Mouse (Mus musculus) intestine, embryonic 16.5 days (tissue): Measurements from ENCODE around the gene Mst1r. TPM values are rescaled to one million over a fixed set of nuclear protein-coding genes. Genes with fewer than 3 reads are reported as not detected.

Source experiments
- ATAC-seq: fragments of 200-750 bp; cut with Nextera tagmentation; 2 replicates; pipeline ENCODE4 v1.8.0; 2017; ENCODE audit warnings: moderate TSS enrichment, moderate library complexity
- H3K27ac ChIP-seq: fragments of 300-500 bp; sonication (generic); 2 replicates; pipeline ENCODE4 v1.5.1; 2014; ENCODE audit warnings: mild to moderate bottlenecking, low read length
- H3K27me3 ChIP-seq: fragments of 300-500 bp; sonication (generic); replicated peaks from 2 replicates; pipeline ENCODE4 v1.6.1; 2014; ENCODE audit warnings: low read length, control low read depth, mixed read lengths; ENCODE audit not compliant: control insufficient read depth, insufficient read depth
- H3K36me3 ChIP-seq: fragments of 300-500 bp; sonication (generic); 2 replicates; pipeline ENCODE4 v1.6.1; 2014; ENCODE audit warnings: low read length, control low read depth; ENCODE audit not compliant: control insufficient read depth, insufficient read depth
- H3K4me1 ChIP-seq: fragments of 300-500 bp; sonication (generic); 2 replicates; pipeline ENCODE4 v1.6.1; 2014; ENCODE audit warnings: low read length, control low read depth, mixed read lengths; ENCODE audit not compliant: control insufficient read depth, insufficient read depth
- H3K4me2 ChIP-seq: fragments of 300-500 bp; sonication (generic); 2 replicates; pipeline ENCODE4 v1.6.1; 2014; ENCODE audit warnings: low read depth, low read length, control low read depth
- H3K4me3 ChIP-seq: fragments of 300-500 bp; sonication (generic); 2 replicates; pipeline ENCODE4 v1.5.1; 2014; ENCODE audit warnings: mild to moderate bottlenecking, low read length
- H3K9ac ChIP-seq: fragments of 300-500 bp; sonication (generic); 2 replicates; pipeline ENCODE4 v1.6.1; 2014; ENCODE audit warnings: low read depth, low read length
- H3K9me3 ChIP-seq: fragments of 300-500 bp; sonication (generic); 2 replicates; pipeline ENCODE4 v1.6.1; 2016; ENCODE audit warnings: low read length, control low read depth; ENCODE audit not compliant: control insufficient read depth
- WGBS: fragments of 180-500 bp; shearing (Covaris S2); extraction: QIAGEN DNeasy Blood & Tissue Kit; methylation state at CpG from one replicate; pipeline ENCODE4 v1.1.7; 2014; 5-methylcytosine and 5-hydroxymethylcytosine counted together
- polyA plus RNA-seq: library from polyadenylated mRNA; unstranded; fragments of >200 nt; fragmentation: Nextera tagmentation; extraction: Ambion mirVana; gene quantifications from 2 replicates; pipeline ENCODE4 v1.2.1, GENCODE M21; 2015

The Mst1r gene
- polyA plus RNA-seq, 1 experiment from 2014 or later: 13.3 TPM

GRCm38 (mm10) chr9:107888267-107888850, 18.3 kb upstream of the Mst1r start:
- Histone ChIP-seq H3K4me2 (peak overlapping the region; percentile 86), H3K9ac (peak overlapping the region; percentile 80), H3K27ac (peak overlapping the region; percentile 82), H3K4me1 (peaks cover 11% of the 10 kb centered on the region; the same call in 1 of the 2 replicates), H3K36me3 (no peaks in the 10 kb centered on the region; the same call in 1 of the 2 replicates), H3K27me3 (0 out of 2 replicates have a peak, but pooled peaks cover 4% of the 10 kb centered on the region), H3K4me3 (peak overlapping the region; percentile 84), H3K9me3 (no peaks in the 10 kb centered on the region)
- ATAC-seq: peak; percentile 65
- under 1% methylated on average over 18 of the region's 18 CpGs for WGBS

- H3K4me2 ChIP-seq: peak overlapping the region; percentile 86; the same call in 1 of the 2 replicates
- H3K9me3 ChIP-seq: no peaks in the 10 kb centered on the region
- peaks cover 11% of the 10 kb centered on the region; the same call in 1 of the 2 replicates for H3K4me1 ChIP-seq
- no peak overlapping the region for H3K9ac ChIP-seq
- H3K36me3 ChIP-seq: no peaks in the 10 kb centered on the region; the same call in 1 of the 2 replicates
- WGBS: 65% methylated on average over 6 of the region's 6 CpGs
- 0 out of 2 replicates have a peak, but pooled peaks cover 4% of the 10 kb centered on the region for H3K27me3 ChIP-seq
- H3K27ac ChIP-seq: peak overlapping the region; percentile 82
- peak; percentile 75 for ATAC-seq
- peak overlapping the region; percentile 1; the same call in 1 of the 2 replicates for H3K4me3 ChIP-seq
Observed at GRCm38 (mm10) chr9:107890260-107890659, 16.4 kb upstream of the Mst1r start.

GRCm38 (mm10) chr9:107891023-107891422, 15.7 kb upstream of the Mst1r start:
- H3K4me2 ChIP-seq: no peak overlapping the region
- H3K9ac ChIP-seq: no peak overlapping the region
- ATAC-seq: no peak
- WGBS: 97% methylated on average over 1 of the region's 1 CpGs
- H3K36me3 ChIP-seq: no peaks in the 10 kb centered on the region; the same call in 1 of the 2 replicates
- H3K9me3 ChIP-seq: no peaks in the 10 kb centered on the region
- 0 out of 2 replicates have a peak, but pooled peaks cover 4% of the 10 kb centered on the region for H3K27me3 ChIP-seq
- H3K4me1 ChIP-seq: peaks cover 11% of the 10 kb centered on the region; the same call in 1 of the 2 replicates
- no peak overlapping the region for H3K4me3 ChIP-seq
- H3K27ac ChIP-seq: 0 out of 2 replicates have a peak overlapping the region, but pooled peaks have one; percentile 1

- ATAC-seq: no peak
- WGBS: 88% methylated on average over 10 of the region's 10 CpGs
Observed at GRCm38 (mm10) chr9:107898563-107898962, 8.1 kb upstream of the Mst1r start.

GRCm38 (mm10) chr9:107899855-107900254, 6.8 kb upstream of the Mst1r start:
- Histone ChIP-seq H3K4me2 (no peak overlapping the region), H3K36me3 (peaks cover 2% of the 10 kb centered on the region; the same call in 1 of the 2 replicates), H3K4me3 (no peak overlapping the region), H3K4me1 (0 out of 2 replicates have a peak, but pooled peaks cover under 1% of the 10 kb centered on the region), H3K27me3 (no peaks in the 10 kb centered on the region), H3K9me3 (no peaks in the 10 kb centered on the region), H3K27ac (no peak overlapping the region), H3K9ac (no peak overlapping the region)
- ATAC-seq: no peak
- 81% methylated on average over 12 of the region's 12 CpGs for WGBS

More at GRCm38 (mm10) chr9:107898563-107898962, 8.1 kb upstream of the Mst1r start:
- no peaks in the 10 kb centered on the region for H3K9me3 ChIP-seq
- peaks cover 2% of the 10 kb centered on the region; the same call in 1 of the 2 replicates for H3K36me3 ChIP-seq
- H3K9ac ChIP-seq: no peak overlapping the region
- no peak overlapping the region for H3K4me3 ChIP-seq
- H3K4me1 ChIP-seq: no peaks in the 10 kb centered on the region
- H3K4me2 ChIP-seq: no peak overlapping the region
- H3K27me3 ChIP-seq: no peaks in the 10 kb centered on the region
- H3K27ac ChIP-seq: no peak overlapping the region

- Histone ChIP-seq H3K9me3 (no peaks in the 10 kb centered on the region), H3K4me3 (peak overlapping the region; percentile 31), H3K36me3 (peaks cover 2% of the 10 kb centered on the region; the same call in 1 of the 2 replicates), H3K27ac (no peak overlapping the region), H3K27me3 (no peaks in the 10 kb centered on the region), H3K4me2 (peak overlapping the region; percentile 37), H3K9ac (peak overlapping the region; percentile 47), H3K4me1 (peaks cover 7% of the 10 kb centered on the region)
- 14% methylated on average over 44 of the region's 44 CpGs for WGBS
- peak; percentile 59 for ATAC-seq
Observed at GRCm38 (mm10) chr9:107900840-107901626, 5.6 kb upstream of the Mst1r start.

GRCm38 (mm10) chr9:107901627-107901914, 5.1 kb upstream of the Mst1r start:
- Histone ChIP-seq H3K27me3 (no peaks in the 10 kb centered on the region), H3K27ac (no peak overlapping the region), H3K36me3 (peaks cover 2% of the 10 kb centered on the region; the same call in 1 of the 2 replicates), H3K4me3 (no peak overlapping the region), H3K9ac (no peak overlapping the region), H3K4me1 (peaks cover 12% of the 10 kb centered on the region), H3K9me3 (no peaks in the 10 kb centered on the region), H3K4me2 (peak overlapping the region; percentile 37)
- no peak; the same call in 1 of the 2 replicates for ATAC-seq
- WGBS: 18% methylated on average over 17 of the region's 17 CpGs

GRCm38 (mm10) chr9:107904726-107905125, 1.9 kb upstream of the Mst1r start:
- no peak for ATAC-seq
- no peak overlapping the region for H3K27ac ChIP-seq

More at GRCm38 (mm10) chr9:107904726-107905125, 1.9 kb upstream of the Mst1r start:
- Histone ChIP-seq H3K9ac (no peak overlapping the region), H3K4me2 (no peak overlapping the region), H3K4me1 (peaks cover 21% of the 10 kb centered on the region), H3K9me3 (no peaks in the 10 kb centered on the region), H3K36me3 (peaks cover 2% of the 10 kb centered on the region; the same call in 1 of the 2 replicates), H3K27me3 (no peaks in the 10 kb centered on the region), H3K4me3 (no peak overlapping the region)
- WGBS: 6% methylated on average over 4 of the region's 4 CpGs
